Mouse (Mus musculus): ENCODE results near the gene Cadps2.

DNA sequence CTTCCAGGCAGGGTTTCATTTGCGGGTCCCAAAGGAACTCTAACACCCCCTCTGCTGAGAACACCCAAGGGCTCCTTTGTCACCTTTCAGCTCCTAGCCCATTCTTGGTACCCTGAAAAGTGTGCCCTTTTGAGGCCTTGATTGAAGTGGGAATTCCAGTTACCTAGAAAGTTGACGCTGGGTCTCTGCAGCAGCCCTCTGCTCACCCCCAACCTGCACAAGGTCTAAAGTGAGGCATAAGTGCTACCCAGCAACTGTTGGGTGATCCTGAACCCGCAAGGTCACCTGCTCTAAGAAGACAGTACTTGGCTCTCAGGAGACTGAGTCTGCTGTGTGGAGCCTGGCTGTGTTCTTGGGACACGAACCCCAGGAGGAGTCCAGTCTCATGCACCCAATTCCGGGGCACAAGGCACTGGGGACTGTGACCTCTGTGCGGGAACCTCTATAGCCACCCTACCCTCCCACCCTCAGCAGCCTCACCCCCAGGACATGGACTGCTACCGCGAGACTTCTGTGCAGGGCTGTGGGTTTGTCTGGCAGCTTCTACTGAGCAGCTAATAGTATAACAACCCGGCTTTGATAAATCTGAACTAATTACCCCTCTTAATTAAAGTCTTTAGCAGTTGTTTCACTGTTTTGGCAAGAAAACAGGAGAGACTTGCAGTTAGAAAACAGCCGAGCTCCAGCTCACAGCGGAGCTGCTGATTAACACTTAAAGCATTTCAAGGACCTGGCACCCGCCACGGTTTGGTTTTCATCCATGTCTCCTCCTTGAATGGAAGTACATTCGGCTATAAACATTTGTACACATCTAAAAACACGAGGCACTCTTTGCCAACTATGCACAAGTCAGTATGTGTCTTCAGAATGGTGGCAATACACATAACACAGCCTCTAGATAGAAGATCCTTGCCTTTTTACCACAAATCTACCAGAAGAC is 595.1 kb downstream of the Cadps2 start:
- no peak for TF ChIP-seq POLR2A (IDR thresholded peaks at IDR 0.05; ENCODE audit: insufficient read depth, low read length)
- TF ChIP-seq CTCF (IDR thresholded peaks at IDR 0.05; ENCODE audit: low read depth, low read length): no peak
